Mouse (Mus musculus): ENCODE measurements around the gene Lman2.

- TF ChIP-seq GATA1 (IDR thresholded peaks at IDR 0.05; ENCODE audit: low read length) = no peak
- no peak for TF ChIP-seq TAL1 (IDR thresholded peaks at IDR 0.05; ENCODE audit: low read length)
Measured at GRCm38 (mm10) chr13:55369531-55370114, 7.0 kb upstream of the Lman2 start, which contains the start of gene Rgs14.

Data from erythroblast, embryonic 14.5 days (primary cell).